Mouse (Mus musculus): ENCODE measurements at regions not wholly inside any gene's neighbourhood (a gene's known extent, or its start where the extent isn't known, plus 50 kb on each side); places are given as distances from the start of the nearest gene placed in this dataset.
A peak's percentile ranks its signal among the peaks of the same experiment; 100 is the strongest.

DNA sequence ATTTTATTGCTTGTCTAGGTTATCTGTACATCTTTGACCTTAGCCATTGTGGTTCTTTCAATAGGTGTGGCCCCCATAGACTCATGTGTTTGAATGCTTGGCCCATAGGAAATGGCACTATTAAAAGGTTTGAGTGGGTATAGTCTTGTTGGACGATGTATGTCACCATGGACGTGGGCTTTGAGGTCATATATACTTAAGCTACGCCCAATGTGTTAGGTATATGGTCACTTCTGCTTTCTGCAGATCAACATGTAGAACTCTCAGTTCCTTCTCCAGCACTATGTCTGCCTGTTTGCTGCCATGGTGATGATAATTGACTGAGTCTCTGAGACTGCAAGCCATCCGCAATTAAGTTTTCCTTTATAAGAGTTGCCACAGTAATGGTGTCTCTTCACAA lies 366.8 kb downstream of the Epha4 start:
- Histone ChIP-seq H3K9me3 (ENCODE audit: control insufficient read depth) (no peaks in the 10 kb centered on the region), H3K27ac (ENCODE audit: low read depth, low read length) (no peak overlapping the region), H3K4me2 (replicated peaks; ENCODE audit: low read depth) (no peak overlapping the region), H3K27me3 (replicated peaks; ENCODE audit: control insufficient read depth, insufficient read depth, low read length) (no peaks in the 10 kb centered on the region), H3K4me1 (replicated peaks; ENCODE audit: control insufficient read depth, insufficient read depth, low read length) (no peaks in the 10 kb centered on the region), H3K4me3 (ENCODE audit: low read depth, low read length) (no peak overlapping the region), H3K9ac (ENCODE audit: low read depth, low read length) (no peak overlapping the region), H3K36me3 (ENCODE audit: control insufficient read depth, insufficient read depth) (no peaks in the 10 kb centered on the region)
- TF ChIP-seq CTCF (IDR thresholded peaks at IDR 0.05; ENCODE audit: low read depth): no peak
- ATAC-seq: no peak
- 86% methylated on average over 4 of the region's 4 CpGs for WGBS

GRCm38 (mm10) chr1:77168316-77168715 lies 346.6 kb downstream of the Epha4 start:
- Histone ChIP-seq H3K36me3 (ENCODE audit: control insufficient read depth, insufficient read depth) (no peaks in the 10 kb centered on the region), H3K9me3 (ENCODE audit: control insufficient read depth) (no peaks in the 10 kb centered on the region), H3K27ac (ENCODE audit: low read depth, low read length) (no peak overlapping the region), H3K27me3 (replicated peaks; ENCODE audit: control insufficient read depth, insufficient read depth, low read length) (no peaks in the 10 kb centered on the region), H3K4me1 (replicated peaks; ENCODE audit: control insufficient read depth, insufficient read depth, low read length) (no peaks in the 10 kb centered on the region), H3K4me2 (replicated peaks; ENCODE audit: low read depth) (no peak overlapping the region), H3K4me3 (ENCODE audit: low read depth, low read length) (no peak overlapping the region), H3K9ac (ENCODE audit: low read depth, low read length) (no peak overlapping the region)
- no peak for TF ChIP-seq CTCF (IDR thresholded peaks at IDR 0.05; ENCODE audit: low read depth)
- 87% methylated on average over 4 of the region's 4 CpGs for WGBS
- ATAC-seq: no peak

DNA sequence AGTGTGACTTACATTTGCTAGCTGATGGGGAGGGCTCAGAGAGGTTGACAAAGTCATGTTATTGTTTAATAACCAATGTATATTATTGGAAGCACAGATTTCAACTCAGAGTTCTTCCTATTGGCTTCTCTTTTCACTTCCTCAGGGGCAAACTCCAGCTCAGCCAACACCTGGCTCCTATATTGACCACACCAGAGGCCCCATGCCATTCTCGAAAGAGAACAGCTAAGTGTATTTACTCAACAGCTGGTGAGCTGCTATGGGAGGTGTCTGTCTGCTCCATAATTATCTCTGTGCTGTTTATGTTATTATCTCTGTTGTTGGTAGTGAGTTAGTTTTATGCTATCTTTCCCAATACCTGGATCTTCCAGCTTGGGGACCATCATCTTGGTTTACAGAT lies 342.4 kb downstream of the Epha4 start:
- no peak overlapping the region for H3K9ac ChIP-seq (ENCODE audit: low read depth, low read length)
- ATAC-seq: peak; percentile 63
- H3K27ac ChIP-seq (ENCODE audit: low read depth, low read length): no peak overlapping the region
- H3K27me3 ChIP-seq (replicated peaks; ENCODE audit: control insufficient read depth, insufficient read depth, low read length): no peaks in the 10 kb centered on the region
- H3K9me3 ChIP-seq (ENCODE audit: control insufficient read depth): no peaks in the 10 kb centered on the region
- H3K4me2 ChIP-seq (replicated peaks; ENCODE audit: low read depth): no peak overlapping the region
- 35% methylated on average over 1 of the region's 1 CpGs for WGBS
- H3K36me3 ChIP-seq (ENCODE audit: control insufficient read depth, insufficient read depth): no peaks in the 10 kb centered on the region
- peaks cover 7% of the 10 kb centered on the region; the same call in 1 of the 2 replicates for H3K4me1 ChIP-seq (replicated peaks; ENCODE audit: control insufficient read depth, insufficient read depth, low read length)
- H3K4me3 ChIP-seq (ENCODE audit: low read depth, low read length): no peak overlapping the region
- TF ChIP-seq CTCF (IDR thresholded peaks at IDR 0.05; ENCODE audit: low read depth): no peak

DNA sequence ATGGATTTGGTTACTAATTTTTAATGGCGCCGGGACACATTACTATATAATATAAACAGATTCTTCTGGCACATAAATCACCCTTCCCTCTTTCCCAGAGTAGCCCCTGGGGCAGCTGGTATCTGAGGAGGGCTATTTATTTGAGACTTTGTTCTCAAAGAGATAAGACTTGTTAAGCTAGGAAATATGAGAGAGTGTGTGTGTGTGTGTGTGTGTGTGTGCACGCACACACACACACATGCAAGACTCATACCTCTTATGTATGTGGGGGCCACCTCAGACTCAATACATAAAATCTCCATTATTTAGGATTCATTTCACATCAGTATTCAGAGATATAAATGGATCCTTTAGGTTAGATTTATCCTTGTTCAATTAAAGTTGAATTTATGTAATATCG lies 340.1 kb downstream of the Epha4 start:
- TF ChIP-seq CTCF (IDR thresholded peaks at IDR 0.05; ENCODE audit: low read depth): no peak
- H3K36me3 ChIP-seq (ENCODE audit: control insufficient read depth, insufficient read depth): no peaks in the 10 kb centered on the region
- WGBS: 17% methylated on average over 4 of the region's 4 CpGs
- H3K4me3 ChIP-seq (ENCODE audit: low read depth, low read length): no peak overlapping the region
- no peaks in the 10 kb centered on the region for H3K9me3 ChIP-seq (ENCODE audit: control insufficient read depth)
- no peak overlapping the region for H3K9ac ChIP-seq (ENCODE audit: low read depth, low read length)
- H3K27ac ChIP-seq (ENCODE audit: low read depth, low read length): no peak overlapping the region
- no peaks in the 10 kb centered on the region for H3K27me3 ChIP-seq (replicated peaks; ENCODE audit: control insufficient read depth, insufficient read depth, low read length)
- no peak for ATAC-seq
- H3K4me2 ChIP-seq (replicated peaks; ENCODE audit: low read depth): no peak overlapping the region
- H3K4me1 ChIP-seq (replicated peaks; ENCODE audit: control insufficient read depth, insufficient read depth, low read length): peaks cover 7% of the 10 kb centered on the region; the same call in 1 of the 2 replicates

DNA sequence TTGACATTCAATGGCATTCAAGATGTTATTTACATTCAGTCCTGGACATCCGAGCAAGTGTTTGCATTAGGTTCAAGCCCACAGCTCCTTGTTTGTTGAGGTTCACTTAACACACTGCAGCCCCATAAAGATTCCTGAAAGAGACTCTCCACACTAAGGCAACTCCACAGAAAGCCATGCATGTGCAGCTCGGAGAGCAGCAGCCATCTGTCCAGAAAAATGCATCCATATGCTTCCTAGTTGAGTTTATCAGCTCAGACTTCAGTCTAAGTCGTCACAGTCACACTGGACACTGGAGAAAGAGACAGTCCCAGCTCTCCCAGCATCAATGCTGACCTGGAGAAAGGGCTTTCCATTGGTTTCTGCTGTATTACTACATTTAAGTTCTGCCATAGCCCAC lies 339.7 kb downstream of the Epha4 start:
- Histone ChIP-seq H3K4me1 (replicated peaks; ENCODE audit: control insufficient read depth, insufficient read depth, low read length) (peaks cover 7% of the 10 kb centered on the region; the same call in 1 of the 2 replicates), H3K27me3 (replicated peaks; ENCODE audit: control insufficient read depth, insufficient read depth, low read length) (no peaks in the 10 kb centered on the region), H3K36me3 (ENCODE audit: control insufficient read depth, insufficient read depth) (no peaks in the 10 kb centered on the region), H3K4me3 (ENCODE audit: low read depth, low read length) (no peak overlapping the region), H3K9ac (ENCODE audit: low read depth, low read length) (no peak overlapping the region), H3K27ac (ENCODE audit: low read depth, low read length) (no peak overlapping the region), H3K9me3 (ENCODE audit: control insufficient read depth) (no peaks in the 10 kb centered on the region), H3K4me2 (replicated peaks; ENCODE audit: low read depth) (no peak overlapping the region)
- no peak for ATAC-seq
- 33% methylated on average over 3 of the region's 3 CpGs for WGBS
- no peak for TF ChIP-seq CTCF (IDR thresholded peaks at IDR 0.05; ENCODE audit: low read depth)

- H3K4me3 ChIP-seq (ENCODE audit: low read depth, low read length): no peak overlapping the region
- no peak for ATAC-seq
- no peak for TF ChIP-seq CTCF (IDR thresholded peaks at IDR 0.05; ENCODE audit: low read depth)
Observed at GRCm38 (mm10) chr1:77176516-77176915, 338.4 kb downstream of the Epha4 start.

GRCm38 (mm10) chr1:77183965-77184364 lies 330.9 kb downstream of the Epha4 start:
- H3K4me1 ChIP-seq (replicated peaks; ENCODE audit: control insufficient read depth, insufficient read depth, low read length): no peaks in the 10 kb centered on the region
- no peaks in the 10 kb centered on the region for H3K36me3 ChIP-seq (ENCODE audit: control insufficient read depth, insufficient read depth)
- no peaks in the 10 kb centered on the region for H3K9me3 ChIP-seq (ENCODE audit: control insufficient read depth)
- H3K27ac ChIP-seq (ENCODE audit: low read depth, low read length): no peak overlapping the region
- ATAC-seq: no peak
- H3K4me2 ChIP-seq (replicated peaks; ENCODE audit: low read depth): no peak overlapping the region
- 64% methylated on average over 2 of the region's 2 CpGs for whole genome bisulfite sequencing
- no peak overlapping the region for H3K9ac ChIP-seq (ENCODE audit: low read depth, low read length)
- no peaks in the 10 kb centered on the region for H3K27me3 ChIP-seq (replicated peaks; ENCODE audit: control insufficient read depth, insufficient read depth, low read length)
- H3K4me3 ChIP-seq (ENCODE audit: low read depth, low read length): no peak overlapping the region
- peak; percentile 66 for TF ChIP-seq CTCF (IDR thresholded peaks at IDR 0.05; ENCODE audit: low read depth)

More at GRCm38 (mm10) chr1:77176516-77176915, 338.4 kb downstream of the Epha4 start:
- H3K36me3 ChIP-seq (ENCODE audit: control insufficient read depth, insufficient read depth): no peaks in the 10 kb centered on the region
- no peak overlapping the region for H3K27ac ChIP-seq (ENCODE audit: low read depth, low read length)
- H3K4me1 ChIP-seq (replicated peaks; ENCODE audit: control insufficient read depth, insufficient read depth, low read length): peaks cover 7% of the 10 kb centered on the region; the same call in 1 of the 2 replicates
- no peak overlapping the region for H3K9ac ChIP-seq (ENCODE audit: low read depth, low read length)
- H3K9me3 ChIP-seq (ENCODE audit: control insufficient read depth): no peaks in the 10 kb centered on the region
- H3K4me2 ChIP-seq (replicated peaks; ENCODE audit: low read depth): no peak overlapping the region
- 94% methylated on average over 2 of the region's 2 CpGs for WGBS
- H3K27me3 ChIP-seq (replicated peaks; ENCODE audit: control insufficient read depth, insufficient read depth, low read length): no peaks in the 10 kb centered on the region
